Mouse (Mus musculus) left cerebral cortex, adult 6 months (tissue): Measurements from ENCODE around the gene Adcyap1. TPM values are rescaled to one million over a fixed set of nuclear protein-coding genes. Genes with fewer than 3 reads are reported as not detected.

Experiments
- long read RNA-seq, 2 experiments: library from polyadenylated mRNA; unstranded; transcript quantifications; one replicate each; pipeline ENCODE4 v2.0.0; 2019 to 2020
- polyA plus RNA-seq: library from polyadenylated mRNA; unstranded; fragments of <200 nt; fragmentation: Nextera tagmentation; gene quantifications from 2 replicates; pipeline ENCODE4 v1.2.3, GENCODE M21; 2021

Gene Adcyap1
- 18.0 and 30.2 TPM in 2 replicates for polyA plus RNA-seq
- long read RNA-seq, experiment 1, transcript Adcyap1-201 (5 exons, 3,392 nt) = major isoform, 42 of 70 reads
- long read RNA-seq, experiment 1, partial matches to known transcripts = 19 of 70 reads
- long read RNA-seq, experiment 1, other reads (novel, unspliced or antisense) = 7 of 70 reads
- long read RNA-seq, experiment 2, transcript Adcyap1-201 (5 exons, 3,392 nt) = major isoform, 9 of 23 reads
- long read RNA-seq, experiment 2, partial matches to known transcripts = 11 of 23 reads
- long read RNA-seq, experiment 2, other reads (novel, unspliced or antisense) = 3 of 23 reads

GRCm38 (mm10) chr17:93198717-93199116 is at the start of gene Adcyap1:
Gene Adcyap1 (plus strand): TSS chr17:93199017.

